Mouse (Mus musculus) T-cell, adult 2 months (primary cell): ENCODE measurements at regions not wholly inside any gene's neighbourhood (a gene's known extent, or its start where the extent isn't known, plus 50 kb on each side); places are given as distances from the start of the nearest gene placed in this dataset.

ENCODE experiments used
- DNase-seq: peaks from one replicate; pipeline ENCODE4 v3.0.0; 2022; ENCODE audit warnings: low spot score

DNA sequence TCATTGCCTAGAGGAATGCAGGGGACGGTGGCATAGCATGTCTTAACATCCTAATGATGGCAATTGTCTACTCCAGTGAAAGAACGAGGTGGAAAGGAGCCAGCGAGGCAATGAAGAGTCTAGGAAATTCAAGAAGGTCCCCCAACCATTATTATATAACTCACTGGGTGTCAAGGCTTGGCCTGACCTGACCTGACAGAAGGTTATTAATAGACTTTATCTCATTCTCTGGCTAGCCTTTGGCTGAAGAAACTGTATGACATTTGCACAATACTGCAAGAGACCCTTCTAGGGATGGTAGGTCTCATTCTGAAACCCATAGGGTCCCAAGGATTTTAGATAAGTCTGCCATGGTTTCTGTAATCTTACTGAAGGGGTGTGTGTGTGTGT lies 121.0 kb upstream of the Jarid2 start:
- DNase-seq: no peak

DNA sequence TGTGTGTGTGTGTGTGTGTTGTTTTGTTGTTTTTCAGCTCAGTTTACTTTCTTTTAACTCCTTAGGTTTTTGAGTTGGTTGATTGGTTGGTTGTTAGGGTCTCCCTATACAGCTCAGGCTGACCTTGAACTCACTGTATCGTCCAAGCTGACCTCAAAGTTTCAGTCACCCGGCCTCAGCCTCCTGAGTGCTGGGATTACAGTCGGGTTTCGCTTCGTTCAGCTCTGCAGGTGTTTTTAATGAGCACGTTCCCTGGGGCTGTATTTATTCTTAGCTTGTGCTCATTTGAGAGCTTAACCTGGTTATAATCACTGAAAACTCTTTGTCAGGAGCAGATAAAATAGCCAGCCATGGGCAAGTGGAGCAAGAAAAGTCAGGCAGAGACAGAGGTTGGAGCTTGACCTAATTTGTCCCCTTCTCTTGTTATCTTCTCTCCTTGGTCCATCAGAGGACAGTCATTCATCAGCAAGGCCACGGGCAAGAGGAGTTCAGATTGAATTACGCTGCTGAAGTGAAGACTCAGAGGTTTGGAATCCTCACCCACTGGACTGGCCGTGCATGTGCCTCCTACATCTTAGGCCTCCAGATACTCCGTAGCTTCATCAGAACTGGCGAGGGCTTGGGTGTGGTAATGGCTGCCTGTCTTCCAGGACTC lies 120.5 kb upstream of the Jarid2 start:
- DNase-seq: no peak

DNA sequence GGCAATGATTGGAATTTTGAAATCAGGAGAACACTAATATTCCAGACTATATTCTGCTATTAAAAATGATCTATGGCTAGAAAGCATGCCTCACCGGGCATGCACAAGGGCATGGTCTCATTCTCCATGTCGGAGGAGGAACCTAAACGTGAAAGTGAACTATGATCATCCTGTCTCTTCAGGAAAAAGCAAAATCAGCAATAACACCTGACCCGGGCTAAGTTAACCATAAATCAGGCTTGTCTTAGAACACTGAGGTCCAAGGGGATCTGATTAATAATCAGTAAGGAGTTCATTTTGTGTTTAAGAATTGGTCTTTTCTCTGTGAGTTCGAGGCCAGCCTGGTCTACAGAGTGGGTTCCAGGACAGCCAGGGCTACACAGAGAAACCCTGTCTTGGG lies 119.7 kb upstream of the Jarid2 start:
- DNase-seq: no peak

DNA sequence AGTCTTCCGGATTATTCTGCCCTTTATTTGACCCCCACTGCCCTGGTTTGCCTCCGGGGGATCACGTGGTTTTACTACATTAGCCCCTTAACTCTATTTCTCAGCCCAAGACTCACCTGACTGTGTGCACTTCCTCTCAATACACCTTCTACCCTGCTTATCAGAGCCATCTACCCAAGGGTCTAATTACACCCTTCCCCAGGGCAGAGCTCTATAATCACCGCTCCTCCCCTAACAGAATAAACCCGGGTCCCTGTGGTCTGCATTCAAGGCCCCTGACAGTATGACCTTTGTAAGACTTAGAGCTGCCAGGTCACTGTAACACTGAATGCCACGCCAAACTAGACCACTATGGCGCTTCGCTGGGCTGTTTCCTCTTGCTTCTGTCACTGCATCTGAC lies 113.6 kb upstream of the Jarid2 start:
- no peak for DNase-seq

DNA sequence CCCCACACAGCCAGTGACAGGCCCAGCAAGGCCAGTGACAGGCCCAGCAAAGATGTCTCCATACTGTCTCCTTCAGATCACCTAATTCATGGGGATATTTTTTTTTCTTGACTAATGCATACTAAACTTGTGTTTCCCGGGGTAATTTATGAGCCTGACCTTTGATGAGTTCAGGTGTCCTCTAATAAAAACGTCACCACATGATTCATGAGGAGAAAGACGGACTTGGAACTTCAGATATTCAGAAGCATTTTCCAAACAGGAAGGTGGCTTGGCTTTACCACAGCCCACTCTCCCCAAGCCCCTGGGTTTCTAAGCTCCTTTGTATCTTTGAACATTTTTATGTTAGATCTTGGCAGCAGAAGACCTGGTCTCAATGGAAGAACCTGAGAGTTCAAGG lies 110.9 kb upstream of the Jarid2 start:
- DNase-seq: no peak

DNA sequence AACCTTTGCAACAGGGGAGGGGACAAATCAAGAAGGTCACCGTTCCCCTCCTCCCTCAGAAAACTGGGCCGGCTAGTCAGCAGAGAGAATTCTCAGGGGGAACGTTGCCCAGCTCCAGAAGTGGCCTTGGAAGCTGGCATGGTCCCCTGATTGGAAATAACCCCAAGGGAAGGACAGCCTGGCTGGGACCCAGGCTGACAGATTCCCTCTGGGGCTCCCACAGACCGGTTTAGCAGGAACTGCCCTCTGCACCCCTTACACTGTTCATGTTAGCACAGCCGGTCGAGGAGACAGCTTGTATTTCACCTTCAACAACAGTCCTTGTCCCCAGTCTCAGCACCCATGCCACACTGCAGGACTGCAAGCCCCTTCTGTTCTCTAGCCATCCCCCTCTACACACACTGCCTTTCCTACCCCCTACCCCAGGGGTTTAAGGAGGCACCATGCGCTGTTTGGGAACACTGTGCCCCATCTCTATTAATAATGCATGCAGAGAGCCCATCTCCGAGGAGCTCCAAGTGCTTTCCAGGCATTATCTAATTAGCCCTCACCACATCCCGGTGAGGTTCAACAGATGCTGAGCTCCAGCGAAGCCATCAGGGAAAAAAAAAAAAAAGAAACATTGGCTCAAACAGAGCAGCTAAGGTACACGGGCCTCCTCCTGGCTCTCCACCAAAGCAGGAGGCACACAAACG lies 106.5 kb upstream of the Jarid2 start:
- DNase-seq: no peak

DNA sequence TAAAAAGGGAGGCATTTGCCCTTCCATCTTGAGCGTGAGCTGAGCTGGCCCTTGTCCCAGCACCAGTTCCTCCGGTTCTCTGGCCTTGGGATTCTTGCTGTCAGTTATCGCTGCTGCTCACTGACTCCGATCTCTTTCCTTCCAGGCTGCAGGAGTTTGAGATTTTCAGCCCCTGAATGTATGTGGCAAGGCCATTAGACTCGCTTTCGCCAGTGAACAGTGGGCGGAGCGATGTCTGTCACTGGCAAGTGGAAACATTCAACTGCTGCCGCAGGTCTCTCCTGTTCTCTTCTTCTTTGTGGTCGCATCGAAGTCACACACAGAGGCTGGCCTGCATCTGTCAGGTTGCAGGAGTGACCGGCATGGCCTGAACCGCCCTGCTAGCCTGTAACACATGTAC lies 104.6 kb upstream of the Jarid2 start:
- DNase-seq: no peak

DNA sequence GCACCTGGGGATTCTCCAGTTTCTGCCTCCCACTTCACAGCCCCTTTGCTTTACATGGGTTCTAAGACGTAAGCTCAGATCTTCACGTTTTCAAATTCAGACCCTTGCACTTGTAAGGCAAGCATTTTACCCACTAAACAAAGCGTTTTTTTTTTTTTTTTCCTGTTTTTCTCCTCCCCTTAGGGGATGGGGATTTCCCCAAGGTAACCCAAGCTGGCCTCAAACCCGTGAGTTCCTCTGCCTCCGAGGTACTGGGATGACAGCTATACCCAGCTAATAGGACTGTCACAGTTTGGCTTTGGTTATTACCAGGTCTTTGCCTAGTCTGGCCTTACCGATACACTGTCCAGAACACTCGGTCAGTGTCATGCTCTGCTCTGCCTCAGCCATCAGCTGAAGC lies 103.5 kb upstream of the Jarid2 start:
- DNase-seq: no peak

DNA sequence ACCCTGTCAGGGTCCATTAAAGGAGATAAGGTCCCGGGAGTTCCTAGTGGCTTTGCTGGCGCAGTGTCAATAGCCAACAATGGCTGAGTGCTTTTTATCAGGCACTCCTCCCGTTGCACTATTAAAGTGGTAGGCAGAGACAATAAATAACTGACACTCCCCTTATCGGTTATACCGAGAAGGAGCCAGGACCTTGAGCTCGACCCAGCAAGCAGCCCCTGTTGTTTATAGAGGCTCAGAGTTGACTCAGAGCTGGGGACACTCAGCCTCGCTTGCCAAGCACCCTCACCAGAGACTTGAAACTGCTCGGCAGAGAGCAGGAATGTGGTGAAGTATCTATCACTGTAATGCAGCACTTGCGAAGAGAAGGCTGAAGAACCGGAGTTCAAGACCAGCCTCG lies 102.5 kb upstream of the Jarid2 start:
- DNase-seq: no peak

DNA sequence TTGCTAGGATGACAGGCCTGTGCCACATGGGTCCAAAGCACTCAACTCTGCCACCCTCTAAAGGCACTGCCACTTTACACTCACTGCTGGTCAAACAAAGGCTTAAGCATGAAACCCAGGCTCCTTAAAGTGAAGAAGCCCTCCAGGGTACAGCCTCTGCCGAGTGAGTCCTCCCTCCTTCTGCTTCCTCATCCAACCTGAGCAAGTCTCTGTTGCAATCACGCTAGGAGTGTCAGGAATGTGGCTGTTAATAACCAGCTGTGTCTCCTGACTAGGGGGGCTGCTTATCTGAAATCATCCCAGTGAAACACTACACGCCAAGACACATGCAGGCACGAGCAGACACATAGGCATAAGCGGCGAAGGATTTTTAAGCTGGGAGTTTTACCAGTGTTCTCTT lies 99.2 kb upstream of the Jarid2 start:
- DNase-seq: no peak

DNA sequence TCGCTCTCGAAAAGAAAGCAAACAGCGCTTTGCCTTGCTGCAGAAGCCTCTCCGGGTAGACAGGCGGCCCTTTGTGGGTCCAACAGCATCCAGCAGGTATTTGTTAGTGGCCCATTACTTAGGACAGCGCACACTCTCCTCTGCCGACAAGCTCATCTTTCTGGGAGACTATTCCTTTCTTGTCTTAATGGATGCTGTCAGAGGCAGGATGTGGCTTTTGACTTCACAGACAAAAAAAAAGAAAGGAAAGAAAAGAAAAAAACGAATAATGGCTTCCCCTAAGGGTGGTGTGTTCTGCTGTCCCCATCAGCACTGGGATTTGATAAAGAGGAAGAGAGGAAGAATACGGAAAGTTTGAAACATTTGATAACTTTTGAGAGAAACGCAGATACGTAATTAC lies 94.7 kb upstream of the Jarid2 start:
- DNase-seq: peak; percentile 8

DNA sequence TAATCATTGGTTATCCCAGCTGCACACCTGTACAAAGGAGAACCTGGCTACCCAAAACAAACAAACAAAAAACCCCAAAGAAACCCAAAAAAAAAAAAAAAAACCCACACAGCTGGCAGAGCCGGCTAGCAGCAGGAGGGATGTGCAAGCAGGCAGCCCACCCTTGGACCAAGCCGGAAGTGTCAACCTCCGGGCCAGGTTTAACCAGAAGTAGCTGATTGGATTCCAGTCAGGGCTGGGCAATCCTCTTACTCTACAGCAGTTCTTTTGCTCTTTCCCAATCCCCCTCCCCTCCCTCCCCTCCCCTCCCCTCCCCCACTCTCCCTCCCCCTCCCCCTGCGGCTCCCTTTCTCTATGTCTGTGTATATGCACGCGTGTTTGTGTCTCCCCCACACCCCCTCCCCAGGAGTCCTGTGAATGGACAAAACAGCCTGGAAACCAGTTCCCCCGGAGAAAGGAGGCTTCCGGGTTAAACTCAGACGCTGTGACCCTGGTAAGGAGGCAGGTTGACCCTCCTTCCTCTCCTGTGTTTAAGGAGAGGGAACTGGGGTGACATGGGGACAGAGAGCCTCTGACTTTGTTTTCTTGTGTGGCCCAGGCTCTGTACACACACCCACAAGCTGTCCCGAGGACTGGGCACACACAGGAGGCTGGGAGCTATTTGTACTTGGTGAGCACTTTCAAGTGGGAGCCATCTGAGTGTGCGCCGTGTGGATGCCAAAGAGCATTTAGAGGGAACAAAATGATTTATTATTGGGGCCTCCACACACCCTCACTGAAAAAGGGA lies 93.9 kb upstream of the Jarid2 start:
- peak; percentile 13 for DNase-seq

DNA sequence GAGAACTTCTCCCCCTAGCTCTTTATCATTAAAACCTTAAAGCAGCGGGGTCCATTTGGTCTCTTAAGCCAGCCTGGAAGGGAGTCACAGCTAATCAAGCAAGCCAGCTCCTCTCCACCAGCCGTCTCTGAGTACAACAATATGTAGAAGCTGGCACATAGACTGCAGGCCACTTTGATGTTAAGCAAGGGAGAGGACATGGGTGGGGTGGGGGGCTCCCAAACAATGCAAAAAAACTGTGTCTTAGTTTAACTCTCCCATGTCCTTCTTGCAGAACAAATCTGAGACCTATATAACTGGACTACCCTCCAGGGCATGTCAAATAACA lies 93.3 kb upstream of the Jarid2 start:
- DNase-seq: no peak

DNA sequence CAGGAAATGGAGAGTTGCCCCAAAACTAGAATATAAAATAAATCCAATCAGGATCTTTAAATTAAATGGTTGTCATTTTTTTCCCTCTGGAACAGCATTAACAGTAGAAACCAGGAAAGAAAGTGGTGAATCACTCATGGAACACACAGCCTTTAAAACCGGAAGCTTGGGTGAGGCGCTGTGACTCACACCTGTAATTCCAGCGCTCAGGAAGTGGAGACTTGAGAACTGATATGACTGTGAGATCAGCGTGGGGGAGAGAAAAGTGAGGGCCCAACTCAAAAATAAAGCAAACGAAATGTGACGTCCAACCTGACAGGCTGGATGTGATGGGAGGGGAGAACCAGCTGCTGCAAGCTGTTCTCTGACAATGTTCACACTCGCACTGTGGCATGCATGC lies 86.9 kb upstream of the Jarid2 start:
- DNase-seq: no peak

DNA sequence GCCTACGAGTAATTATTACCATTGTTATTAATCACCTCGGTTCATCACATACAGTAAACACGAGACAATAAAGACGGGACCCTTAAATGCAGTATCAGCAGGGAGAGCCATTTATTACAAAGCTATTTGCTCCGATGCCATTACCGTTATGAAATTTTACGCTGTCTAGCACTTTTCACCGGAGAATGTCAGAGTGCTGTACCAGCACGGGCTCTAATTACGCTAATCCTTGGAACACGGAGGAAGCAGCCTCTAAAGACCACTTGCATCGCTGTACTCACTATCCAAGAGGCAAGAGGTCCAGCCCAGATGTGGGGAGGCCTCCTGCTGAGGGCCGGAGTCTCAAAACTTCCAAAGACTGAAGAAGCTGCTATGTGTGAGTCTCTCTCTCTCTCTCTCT lies 79.2 kb upstream of the Jarid2 start:
- DNase-seq: no peak

DNA sequence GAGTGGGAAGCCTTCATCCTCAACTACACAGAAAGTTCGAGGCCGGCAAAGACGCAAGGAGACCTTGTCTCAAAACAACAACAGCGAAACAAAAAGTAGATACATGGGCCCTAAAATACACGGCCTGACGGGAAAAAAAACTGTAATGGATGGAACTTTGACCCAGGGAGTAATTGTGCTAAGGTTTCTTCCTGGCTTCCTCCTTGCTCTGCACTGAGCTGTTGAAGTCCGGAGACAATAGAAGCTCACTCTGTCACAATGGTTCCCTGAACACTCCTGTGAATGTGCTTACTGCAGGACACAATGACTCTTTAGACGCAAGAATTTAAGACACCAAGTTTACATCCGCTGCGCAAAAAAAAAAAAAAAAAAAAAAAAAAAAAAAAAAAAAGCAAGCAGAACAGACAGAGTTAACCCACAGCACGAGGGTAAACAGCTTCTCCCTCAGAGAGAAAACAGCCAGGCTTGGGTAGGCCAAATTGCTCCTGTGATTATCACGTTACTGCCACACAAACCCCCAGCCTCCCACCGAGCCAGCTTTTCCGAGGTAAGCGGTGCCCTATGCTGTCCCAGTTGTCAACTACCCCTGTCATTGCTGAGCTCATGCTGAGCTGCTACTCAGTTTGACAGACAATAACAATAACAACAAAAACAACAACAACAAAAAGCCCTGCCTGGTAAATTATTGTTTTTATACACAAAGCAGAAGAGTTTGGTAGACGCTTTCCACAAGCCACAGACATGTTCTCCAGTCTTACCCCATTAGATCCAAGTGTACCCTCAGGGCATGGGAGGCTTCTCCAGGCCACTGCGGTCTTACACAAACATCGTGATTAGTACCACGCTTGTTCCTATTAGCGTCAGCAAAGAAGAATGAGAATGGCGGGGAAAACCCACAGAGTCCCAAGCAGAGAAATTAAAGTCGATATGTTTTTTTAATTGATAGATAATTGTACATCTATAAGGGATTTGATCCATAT lies 77.7 kb upstream of the Jarid2 start:
- no peak for DNase-seq

DNA sequence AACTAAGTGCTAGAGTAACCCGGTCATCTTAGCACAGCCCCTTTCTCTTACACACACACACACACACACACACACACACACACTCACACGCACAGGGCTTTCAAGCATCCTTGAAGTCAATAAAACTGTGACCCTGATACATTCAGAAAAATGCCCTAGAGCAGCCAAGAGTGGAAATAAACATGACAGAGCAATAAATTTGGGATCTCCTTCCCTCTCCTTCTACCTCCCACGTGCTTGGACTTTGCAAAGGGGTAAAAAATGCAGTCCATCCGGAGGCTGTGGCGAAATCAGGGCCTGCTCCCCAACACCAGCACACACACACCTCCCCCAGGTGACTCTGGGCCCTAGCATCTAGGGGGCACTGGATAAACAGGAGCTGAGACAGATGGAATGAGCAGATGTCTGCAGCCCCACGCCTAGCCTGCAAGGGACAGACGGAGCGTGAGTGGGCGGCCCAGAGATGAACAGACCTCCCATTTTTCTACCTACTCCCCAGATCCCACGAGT lies 71.3 kb upstream of the Jarid2 start:
- no peak for DNase-seq

DNA sequence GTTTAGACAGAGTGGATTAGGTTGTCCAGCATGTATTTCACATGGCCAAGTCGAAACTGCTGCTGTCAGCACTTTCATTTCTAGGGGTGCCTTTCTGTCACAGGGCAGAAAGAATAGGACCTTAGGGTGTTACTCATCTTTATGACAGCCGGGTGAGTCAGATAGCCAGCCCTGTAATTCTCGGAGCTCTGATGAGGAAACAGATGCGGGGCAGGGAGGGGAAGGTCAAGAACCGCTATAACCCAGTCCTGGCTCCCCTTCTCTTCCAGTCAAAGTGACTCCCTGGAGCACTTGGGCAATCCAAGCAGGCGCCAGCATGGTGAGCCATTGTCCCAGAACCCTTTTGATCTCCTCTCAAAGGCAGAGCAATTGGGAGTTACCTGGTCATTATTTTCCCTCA lies 69.4 kb upstream of the Jarid2 start:
- DNase-seq: no peak

DNA sequence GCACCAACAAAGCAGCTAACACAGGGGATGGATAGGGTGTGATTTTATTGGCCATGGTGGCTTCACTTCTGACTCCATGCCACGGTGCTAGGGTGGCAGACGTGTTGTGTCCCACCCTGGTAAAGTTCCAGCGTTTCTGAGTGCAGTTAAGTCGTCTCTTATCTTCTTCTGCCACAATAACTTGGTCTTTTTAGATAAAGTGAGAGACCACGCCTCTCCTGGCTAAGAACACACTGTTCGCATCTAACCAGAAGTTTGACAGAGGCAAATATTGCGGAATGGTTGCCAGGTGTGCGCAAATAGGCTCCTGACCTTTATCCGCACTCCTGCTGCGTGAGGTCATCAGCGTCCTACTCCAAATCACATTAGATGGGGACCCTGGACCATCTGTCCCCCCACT lies 66.2 kb upstream of the Jarid2 start:
- no peak for DNase-seq

DNA sequence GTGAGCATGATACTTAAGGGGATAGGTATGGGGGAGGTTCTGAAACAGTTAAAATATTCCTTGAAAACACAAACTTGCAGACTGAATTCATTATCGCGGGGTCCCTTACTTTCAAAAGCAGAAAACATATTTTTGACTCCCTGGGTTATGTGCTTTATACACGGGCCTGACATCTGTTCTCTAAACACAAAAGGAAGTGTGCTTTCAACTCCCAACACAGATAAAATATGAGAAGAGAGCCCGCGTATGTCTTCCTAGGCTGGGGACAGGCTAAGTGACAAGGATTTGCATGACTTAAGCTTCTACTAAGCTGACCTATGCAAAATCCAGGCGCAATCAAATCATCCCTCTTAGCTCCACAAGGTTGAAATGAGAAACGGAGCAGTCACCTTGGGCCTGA lies 65.5 kb upstream of the Jarid2 start:
- DNase-seq: no peak

DNA sequence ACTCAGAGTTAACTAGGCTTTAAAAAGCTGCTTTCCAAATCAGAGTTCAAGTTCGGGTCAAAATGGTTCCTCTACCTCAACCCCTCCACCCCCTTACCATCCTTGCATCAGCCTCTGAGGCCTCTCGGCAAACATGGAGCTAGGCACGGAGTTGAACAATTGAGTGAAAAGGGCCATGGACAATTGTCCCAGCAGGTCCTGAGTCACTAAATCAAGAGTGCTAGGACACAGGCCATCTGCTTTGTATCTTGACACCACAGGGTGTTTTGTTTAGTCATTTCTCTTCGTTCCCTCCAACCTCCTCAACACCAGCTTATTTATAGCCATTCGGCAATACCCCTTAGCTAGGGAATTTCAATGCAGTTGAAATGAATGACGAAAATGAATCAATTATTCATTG lies 59.5 kb upstream of the Jarid2 start:
- DNase-seq: no peak

DNA sequence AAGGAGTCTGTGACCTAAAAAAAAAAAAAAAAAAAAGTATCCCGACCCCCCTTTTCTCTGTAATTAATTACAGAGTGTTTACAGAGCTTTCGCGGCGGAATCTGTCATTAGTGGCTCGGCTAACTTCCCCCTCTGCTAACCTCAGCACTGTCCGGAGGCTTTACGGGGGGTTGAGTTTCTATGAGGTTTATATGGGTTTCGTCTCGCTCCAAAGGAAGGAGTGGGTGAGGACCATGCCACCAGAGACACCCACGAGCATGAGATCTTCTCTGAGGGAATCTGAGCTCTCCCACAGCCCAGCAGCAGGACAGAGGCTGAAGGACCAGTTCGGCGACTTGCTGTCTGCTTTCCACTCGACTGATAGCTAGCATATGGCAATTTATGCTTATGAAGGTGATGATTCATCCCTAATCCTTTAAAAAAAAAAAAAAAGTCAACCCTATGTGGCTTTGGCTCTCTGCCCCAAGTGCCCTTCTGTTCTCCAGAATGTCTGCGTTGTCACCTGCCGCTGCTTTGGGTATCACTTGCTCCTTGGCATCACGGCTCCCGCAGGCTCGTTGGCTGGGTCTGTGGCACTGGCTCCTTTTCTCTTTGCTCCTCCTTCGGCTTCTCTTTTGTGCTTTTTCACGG lies 55.8 kb upstream of the Jarid2 start:
- DNase-seq: no peak
